Mouse (Mus musculus): ENCODE data around the gene Pla2g12b. TPM values are rescaled to one million over a fixed set of nuclear protein-coding genes. Genes with fewer than 3 reads are reported as not detected.

Pla2g12b gene
- polyA plus RNA-seq, 1 experiment from 2014 or later: 54.1 TPM

- no peak overlapping the region for H3K4me3 ChIP-seq (replicated peaks)
- no peak for ATAC-seq (ENCODE audit: insufficient read depth)
- no peaks in the 10 kb centered on the region for H3K27me3 ChIP-seq
- WGBS (ENCODE audit: insufficient replicate concordance): 80% methylated on average over 3 of the region's 3 CpGs
- no peak overlapping the region for H3K4me2 ChIP-seq
- no peaks in the 10 kb centered on the region for H3K9me3 ChIP-seq (replicated peaks)
- no peaks in the 10 kb centered on the region for H3K36me3 ChIP-seq (replicated peaks)
- no peaks in the 10 kb centered on the region for H3K4me1 ChIP-seq (replicated peaks)
- no peak overlapping the region for H3K9ac ChIP-seq
- H3K27ac ChIP-seq (replicated peaks): no peak overlapping the region
These were observed 62.1 kb downstream of the Pla2g12b start for GRCm38 (mm10) chr10:59465546-59465945.

GRCm38 (mm10) chr10:59466626-59467025, 63.2 kb downstream of the Pla2g12b start:
- WGBS (ENCODE audit: insufficient replicate concordance): 70% methylated on average over 4 of the region's 4 CpGs
- no peak overlapping the region for H3K4me3 ChIP-seq (replicated peaks)
- no peaks in the 10 kb centered on the region for H3K36me3 ChIP-seq (replicated peaks)
- H3K9ac ChIP-seq: no peak overlapping the region
- no peaks in the 10 kb centered on the region for H3K27me3 ChIP-seq
- H3K4me1 ChIP-seq (replicated peaks): no peaks in the 10 kb centered on the region
- H3K4me2 ChIP-seq: no peak overlapping the region
- H3K9me3 ChIP-seq (replicated peaks): no peaks in the 10 kb centered on the region
- no peak for ATAC-seq (ENCODE audit: insufficient read depth)
- H3K27ac ChIP-seq (replicated peaks): no peak overlapping the region

- Histone ChIP-seq H3K9me3 (replicated peaks) (no peaks in the 10 kb centered on the region), H3K4me3 (replicated peaks) (no peak overlapping the region), H3K4me2 (no peak overlapping the region), H3K27me3 (no peaks in the 10 kb centered on the region), H3K27ac (replicated peaks) (no peak overlapping the region), H3K9ac (no peak overlapping the region), H3K36me3 (replicated peaks) (no peaks in the 10 kb centered on the region), H3K4me1 (replicated peaks) (no peaks in the 10 kb centered on the region)
- no peak for ATAC-seq (ENCODE audit: insufficient read depth)
- 76% methylated on average over 12 of the region's 12 CpGs for WGBS (ENCODE audit: insufficient replicate concordance)
These were observed 63.8 kb downstream of the Pla2g12b start for GRCm38 (mm10) chr10:59467297-59467696.

GRCm38 (mm10) chr10:59470451-59470850, 67.0 kb downstream of the Pla2g12b start:
- no peaks in the 10 kb centered on the region for H3K9me3 ChIP-seq (replicated peaks)
- H3K36me3 ChIP-seq (replicated peaks): no peaks in the 10 kb centered on the region
- no peaks in the 10 kb centered on the region for H3K27me3 ChIP-seq
- no peaks in the 10 kb centered on the region for H3K4me1 ChIP-seq (replicated peaks)
- H3K9ac ChIP-seq: no peak overlapping the region
- no peak overlapping the region for H3K27ac ChIP-seq (replicated peaks)
- no peak overlapping the region for H3K4me3 ChIP-seq (replicated peaks)
- 71% methylated on average over 5 of the region's 5 CpGs for WGBS (ENCODE audit: insufficient replicate concordance)
- no peak for ATAC-seq (ENCODE audit: insufficient read depth)
- H3K4me2 ChIP-seq: no peak overlapping the region

Other genes with a start within 250 kb of the Pla2g12b start
- gene Sept10, start 181.8 kb upstream of the Pla2g12b start, polyA plus RNA-seq (2015; fragmentation: Nextera tagmentation; extraction: Ambion mirVana): 9.4 and 11.2 TPM in 2 replicates
- gene Sowahc, start 181.7 kb upstream of the Pla2g12b start, polyA plus RNA-seq (2015; fragmentation: Nextera tagmentation; extraction: Ambion mirVana): 2.0 and 2.5 TPM in 2 replicates
- 13.6 and 14.8 TPM in 2 replicates for gene P4ha1, start 80.4 kb upstream of the Pla2g12b start, polyA plus RNA-seq (2015; fragmentation: Nextera tagmentation; extraction: Ambion mirVana)
- gene Gm10273, start 8.0 kb upstream of the Pla2g12b start, polyA plus RNA-seq (2015; fragmentation: Nextera tagmentation; extraction: Ambion mirVana): 11.1 and 12.5 TPM in 2 replicates
- 20.0 and 20.8 TPM in 2 replicates for gene Oit3, start 38.1 kb downstream of the Pla2g12b start, polyA plus RNA-seq (2015; fragmentation: Nextera tagmentation; extraction: Ambion mirVana)
- not detected in 2 replicates for gene Gm10322, start 212.4 kb downstream of the Pla2g12b start, polyA plus RNA-seq (2015; fragmentation: Nextera tagmentation; extraction: Ambion mirVana)
- gene Mcu, start 213.0 kb downstream of the Pla2g12b start, polyA plus RNA-seq (2015; fragmentation: Nextera tagmentation; extraction: Ambion mirVana): 9.7 and 10.2 TPM in 2 replicates

Data from liver, embryonic 15.5 days (tissue).